Mouse (Mus musculus): ENCODE measurements around the gene Gdpd5. TPM values are rescaled to one million over a fixed set of nuclear protein-coding genes. Genes with fewer than 3 reads are reported as not detected.

Gene Gdpd5
- total and polyA plus RNA-seq, 3 experiments = 0.15 to 0.26 TPM; not detected in 1

DNA sequence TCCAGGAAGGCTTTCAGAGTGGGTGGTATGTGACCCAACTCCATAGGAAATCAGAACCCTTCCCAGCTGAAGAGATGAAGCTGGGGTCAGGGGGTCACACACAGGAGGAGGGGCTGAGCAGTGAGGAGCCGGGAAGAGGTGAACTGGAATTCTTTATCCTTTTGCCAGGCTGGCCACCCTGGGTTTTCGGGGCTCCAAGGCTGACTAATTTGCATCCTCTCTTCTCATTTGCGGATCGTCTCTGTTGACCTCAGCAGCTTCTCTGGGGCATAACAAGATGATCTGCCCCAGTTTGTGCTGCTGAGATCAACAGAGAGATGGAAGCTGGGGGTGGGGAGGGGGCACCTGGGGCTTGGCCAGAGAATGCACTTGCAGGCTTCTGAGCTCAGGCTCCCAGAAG, 55.3 kb downstream of the Gdpd5 start:
- no peak overlapping the region for H3K9ac ChIP-seq (ENCODE audit: control insufficient read depth, low read depth, low read length, poor library complexity, severe bottlenecking)
- no peaks in the 10 kb centered on the region for H3K36me3 ChIP-seq (ENCODE audit: control insufficient read depth in 1 of 2, insufficient read depth in 2 of 2, low read length in 2 of 2)
- no peaks in the 10 kb centered on the region for H3K9me3 ChIP-seq (replicated peaks; ENCODE audit: insufficient read depth, low read length)
- H3K79me2 ChIP-seq (ENCODE audit: control insufficient read depth, insufficient read depth, low read length, poor library complexity) = no peaks in the 10 kb centered on the region
- no peaks in the 10 kb centered on the region for H3K4me1 ChIP-seq (ENCODE audit: control insufficient read depth in 1 of 2, insufficient read depth in 2 of 2, low read length in 2 of 2)
- H3K4me3 ChIP-seq (ENCODE audit: control insufficient read depth in 1 of 2, insufficient read depth in 1 of 2, low read depth in 2 of 2, low read length in 2 of 2) = no peak overlapping the region
- no peak for TF ChIP-seq GABPA (IDR thresholded peaks at IDR 0.05; ENCODE audit: low read depth, low read length)
- no peak for TF ChIP-seq NELFE (IDR thresholded peaks at IDR 0.05; ENCODE audit: low read depth, low read length)
- TF ChIP-seq MXI1 (IDR thresholded peaks at IDR 0.05; ENCODE audit: low read depth, low read length) = no peak
- no peak for TF ChIP-seq MYC (IDR thresholded peaks at IDR 0.05; ENCODE audit: low read depth, low read length)
- H3K27ac ChIP-seq (ENCODE audit: control insufficient read depth, low read depth, low read length) = no peak overlapping the region
- H3K27me3 ChIP-seq (ENCODE audit: control insufficient read depth in 1 of 2, insufficient read depth in 2 of 2, low read length in 2 of 2) = peaks cover 0 to 1% of the 10 kb centered on the region in 2 experiments; a peak in 1 of 4 replicates
- DNase-seq (ENCODE audit: low read depth, low spot score) = no peak

DNA sequence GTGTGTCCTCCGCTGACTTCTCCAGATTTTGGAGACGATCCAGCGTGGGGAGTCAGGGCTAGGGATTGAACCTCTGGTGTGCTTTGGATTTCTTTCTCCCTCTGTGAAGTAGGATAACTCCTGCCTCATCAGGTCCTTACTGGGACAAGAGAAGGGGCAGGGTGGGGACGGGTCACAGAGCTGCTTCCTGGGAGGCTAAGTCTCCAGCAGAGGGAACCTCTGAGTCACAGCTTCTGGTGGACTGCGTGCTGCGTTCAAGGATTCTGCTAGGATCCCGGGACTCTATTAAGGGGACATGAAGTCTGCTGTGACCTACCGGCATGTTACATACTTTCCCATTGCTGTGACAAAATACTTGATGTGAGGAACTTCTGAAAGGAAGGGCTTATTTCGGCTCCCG, 57.7 kb downstream of the Gdpd5 start:
- peaks cover 0 to 1% of the 10 kb centered on the region in 2 experiments; a peak in 2 of 4 replicates for H3K27me3 ChIP-seq (ENCODE audit: control insufficient read depth in 1 of 2, insufficient read depth in 2 of 2, low read length in 2 of 2)
- peak in 1 of 3 experiments; percentile 36; a peak in 1 of 6 replicates for TF ChIP-seq CTCF (IDR thresholded peaks at IDR 0.05 in 2 of 3, conservative IDR thresholded peaks at IDR 0.05 in 1 of 3; ENCODE audit: control insufficient read depth in 1 of 3, insufficient read depth in 1 of 3, low read depth in 2 of 3, low read length in 3 of 3, poor library complexity in 1 of 3, severe bottlenecking in 1 of 3)
- TF ChIP-seq POLR2AphosphoS2 (IDR thresholded peaks at IDR 0.05; ENCODE audit: low read length) = no peak
- no peak for TF ChIP-seq RCOR1 (IDR thresholded peaks at IDR 0.05; ENCODE audit: low read depth, low read length)
- H3K36me3 ChIP-seq (ENCODE audit: control insufficient read depth in 1 of 2, insufficient read depth in 2 of 2, low read length in 2 of 2) = no peaks in the 10 kb centered on the region
- H3K27ac ChIP-seq (ENCODE audit: control insufficient read depth, low read depth, low read length) = no peak overlapping the region
- no peaks in the 10 kb centered on the region for H3K4me1 ChIP-seq (ENCODE audit: control insufficient read depth in 1 of 2, insufficient read depth in 2 of 2, low read length in 2 of 2)
- no peak for DNase-seq (ENCODE audit: low read depth, low spot score)
- H3K79me2 ChIP-seq (ENCODE audit: control insufficient read depth, insufficient read depth, low read length, poor library complexity) = no peaks in the 10 kb centered on the region
- no peaks in the 10 kb centered on the region for H3K9me3 ChIP-seq (replicated peaks; ENCODE audit: insufficient read depth, low read length)
- no peak overlapping the region for H3K4me3 ChIP-seq (ENCODE audit: control insufficient read depth in 1 of 2, insufficient read depth in 1 of 2, low read depth in 2 of 2, low read length in 2 of 2)
- H3K9ac ChIP-seq (ENCODE audit: control insufficient read depth, low read depth, low read length, poor library complexity, severe bottlenecking) = no peak overlapping the region

DNA sequence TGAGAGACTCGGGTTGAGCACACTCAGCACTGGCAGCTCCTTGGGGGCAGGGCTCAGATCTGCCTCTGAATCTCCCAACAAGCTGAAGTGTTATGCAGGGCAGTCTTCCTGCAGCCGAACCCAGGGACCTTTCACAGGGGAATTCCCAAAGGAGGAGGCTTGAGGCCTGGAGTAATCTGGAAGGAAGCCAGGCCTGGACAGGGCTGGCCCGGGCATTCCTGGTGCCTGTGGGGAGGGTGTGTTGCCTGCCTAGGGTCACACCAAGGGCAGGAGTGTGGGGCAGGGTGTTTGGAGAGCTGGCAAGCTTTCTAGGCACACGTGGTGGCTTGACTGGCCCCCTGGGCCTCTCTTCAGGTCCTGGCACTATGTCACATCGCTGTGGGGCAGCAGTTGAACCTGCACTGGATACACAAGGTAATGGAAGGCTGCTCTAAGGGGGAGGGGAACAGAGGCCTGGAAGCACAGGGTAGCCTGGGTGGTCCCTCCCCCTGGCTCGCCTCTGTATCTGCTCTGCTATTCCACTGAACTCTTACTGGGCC, 60.4 kb downstream of the Gdpd5 start:
- no peaks in the 10 kb centered on the region for H3K9me3 ChIP-seq (replicated peaks; ENCODE audit: insufficient read depth, low read length)
- no peak overlapping the region for H3K4me3 ChIP-seq (ENCODE audit: control insufficient read depth in 1 of 2, insufficient read depth in 1 of 2, low read depth in 2 of 2, low read length in 2 of 2)
- no peak for DNase-seq (ENCODE audit: low read depth, low spot score)
- H3K36me3 ChIP-seq (ENCODE audit: control insufficient read depth in 1 of 2, insufficient read depth in 2 of 2, low read length in 2 of 2) = no peaks in the 10 kb centered on the region
- H3K9ac ChIP-seq (ENCODE audit: control insufficient read depth, low read depth, low read length, poor library complexity, severe bottlenecking) = no peak overlapping the region
- TF ChIP-seq SIN3A (IDR thresholded peaks at IDR 0.05; ENCODE audit: low read length) = no peak
- no peak for TF ChIP-seq BHLHE40 (IDR thresholded peaks at IDR 0.05; ENCODE audit: borderline replicate concordance, low read depth, low read length)
- no peak for TF ChIP-seq TCF12 (IDR thresholded peaks at IDR 0.05; ENCODE audit: low read depth, low read length)
- TF ChIP-seq USF1 (IDR thresholded peaks at IDR 0.05; ENCODE audit: low read depth, low read length) = no peak
- TF ChIP-seq MAFK (IDR thresholded peaks at IDR 0.05; ENCODE audit: borderline replicate concordance, low read depth, low read length) = no peak
- TF ChIP-seq RCOR1 (IDR thresholded peaks at IDR 0.05; ENCODE audit: low read depth, low read length) = no peak
- no peak for TF ChIP-seq NELFE (IDR thresholded peaks at IDR 0.05; ENCODE audit: low read depth, low read length)
- TF ChIP-seq CTCF (IDR thresholded peaks at IDR 0.05 in 2 of 3, conservative IDR thresholded peaks at IDR 0.05 in 1 of 3; ENCODE audit: control insufficient read depth in 1 of 3, insufficient read depth in 1 of 3, low read depth in 2 of 3, low read length in 3 of 3, poor library complexity in 1 of 3, severe bottlenecking in 1 of 3) = no peak
- no peak for TF ChIP-seq KAT2A (conservative IDR thresholded peaks at IDR 0.05; ENCODE audit: low read depth, low read length)
- TF ChIP-seq SMC3 (IDR thresholded peaks at IDR 0.05; ENCODE audit: low read depth, low read length) = no peak
- no peak for TF ChIP-seq POLR2AphosphoS2 (IDR thresholded peaks at IDR 0.05; ENCODE audit: low read length)
- no peak for TF ChIP-seq MEF2A (IDR thresholded peaks at IDR 0.05; ENCODE audit: extremely low read depth, insufficient replicate concordance, low read depth, low read length, poor library complexity, severe bottlenecking)
- TF ChIP-seq MYB (IDR thresholded peaks at IDR 0.05; ENCODE audit: low read depth, low read length) = no peak
- no peak for TF ChIP-seq HCFC1 (IDR thresholded peaks at IDR 0.05; ENCODE audit: low read depth, low read length)
- TF ChIP-seq GABPA (IDR thresholded peaks at IDR 0.05; ENCODE audit: low read depth, low read length) = no peak
- H3K27ac ChIP-seq (ENCODE audit: control insufficient read depth, low read depth, low read length) = no peak overlapping the region
- no peaks in the 10 kb centered on the region for H3K79me2 ChIP-seq (ENCODE audit: control insufficient read depth, insufficient read depth, low read length, poor library complexity)
- H3K27me3 ChIP-seq (ENCODE audit: control insufficient read depth in 1 of 2, insufficient read depth in 2 of 2, low read length in 2 of 2) = peaks cover 0 to 1% of the 10 kb centered on the region in 2 experiments; a peak in 2 of 4 replicates
- no peaks in the 10 kb centered on the region for H3K4me1 ChIP-seq (ENCODE audit: control insufficient read depth in 1 of 2, insufficient read depth in 2 of 2, low read length in 2 of 2)
